Mouse (Mus musculus) liver, adult (tissue): Measurements from ENCODE around the gene Ubp1.

Experiments used
- GATA4 ChIP-seq: IDR thresholded peaks from 2 replicates; pipeline ENCODE4 v1.6.1; 2014; ENCODE audit warnings: mild to moderate bottlenecking, low read length; ENCODE audit not compliant: insufficient replicate concordance

The Ubp1 gene

DNA sequence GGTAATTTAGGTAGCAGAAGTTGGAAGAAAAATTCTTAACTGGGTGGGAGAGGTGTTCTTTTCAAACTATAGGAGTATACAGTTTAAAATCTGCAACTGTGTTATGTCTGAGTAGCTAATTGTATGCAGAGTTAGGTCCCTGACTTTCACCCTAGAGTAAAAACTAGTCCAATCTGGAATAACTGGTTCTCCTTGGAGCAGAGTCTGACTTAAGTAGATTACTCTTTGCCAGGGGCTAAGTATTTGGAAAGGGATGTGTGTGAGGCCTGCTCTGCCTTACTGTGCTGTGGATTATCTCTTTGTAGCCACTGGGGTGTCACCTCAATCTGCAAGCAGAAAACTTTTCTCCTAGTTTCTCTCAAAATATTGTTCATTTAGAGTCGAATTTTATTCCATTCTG lies 16.5 kb downstream of the Ubp1 start:
- no peak for TF ChIP-seq GATA4

DNA sequence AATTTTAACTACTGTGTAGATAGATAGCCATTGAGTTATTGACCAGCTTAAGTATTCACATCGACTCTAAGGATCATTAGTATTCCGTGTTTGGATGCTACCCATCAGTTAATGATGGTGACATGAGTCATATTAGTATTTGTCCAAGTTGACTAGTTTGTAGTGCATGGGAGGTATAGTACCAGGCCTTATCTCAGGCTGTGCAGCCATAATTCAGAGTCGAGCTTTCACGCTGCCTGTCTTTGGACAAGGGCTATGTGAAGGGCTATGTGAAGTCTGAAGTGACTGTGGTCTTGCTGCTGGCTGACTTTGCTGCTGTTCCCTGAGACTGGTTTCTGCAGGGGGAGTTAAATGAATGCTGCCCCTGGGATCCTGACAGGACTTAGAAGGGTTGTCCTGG lies 27.0 kb downstream of the Ubp1 start:
- no peak for TF ChIP-seq GATA4

- no peak for TF ChIP-seq GATA4
Observed at GRCm38 (mm10) chr9:113963718-113964117, 33.0 kb downstream of the Ubp1 start.

DNA sequence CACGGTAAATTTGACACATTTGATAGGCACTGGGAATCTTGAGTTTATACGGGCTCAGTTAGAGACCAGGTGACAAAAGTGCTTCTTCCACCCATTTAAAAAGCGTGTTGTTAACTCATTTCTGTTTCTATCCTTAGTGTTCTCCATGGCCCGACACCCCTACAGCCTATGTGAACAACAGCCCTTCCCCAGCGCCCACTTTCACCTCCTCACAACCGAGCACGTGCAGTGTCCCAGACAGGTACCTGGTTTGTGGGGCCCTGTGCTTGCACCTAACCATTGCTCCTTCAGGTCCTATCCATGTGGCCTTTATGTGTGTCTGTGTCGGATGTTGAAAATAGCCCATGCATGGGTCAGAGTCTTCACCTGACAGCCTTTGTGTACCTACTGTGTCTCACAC lies 33.7 kb downstream of the Ubp1 start:
- TF ChIP-seq GATA4 = no peak

GRCm38 (mm10) chr9:113966838-113967237 lies 36.1 kb downstream of the Ubp1 start:
- no peak for TF ChIP-seq GATA4

DNA sequence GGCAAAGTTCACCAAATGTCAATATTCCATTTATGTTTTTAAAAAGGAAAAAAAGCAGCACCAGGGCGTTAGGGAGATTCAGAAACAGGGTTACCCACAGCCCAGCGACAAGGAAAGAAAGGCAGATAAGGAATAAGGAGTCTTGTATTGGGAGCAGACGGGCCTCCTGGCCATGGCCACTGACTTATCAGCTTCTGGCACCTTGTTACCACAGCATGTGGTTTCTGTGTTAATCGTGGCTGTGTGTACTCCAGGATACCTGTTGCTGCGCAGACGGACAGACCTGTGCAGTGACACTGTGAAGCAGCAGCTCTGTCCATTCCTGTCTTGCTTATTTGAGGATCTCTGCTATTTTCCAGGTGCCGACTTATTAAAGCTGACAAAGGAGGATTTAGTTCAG lies 38.2 kb downstream of the Ubp1 start:
- no peak for TF ChIP-seq GATA4

GRCm38 (mm10) chr9:113969399-113969798 lies 38.7 kb downstream of the Ubp1 start:
- TF ChIP-seq GATA4 = no peak

- TF ChIP-seq GATA4 = no peak
Observed at GRCm38 (mm10) chr9:113970041-113970440, 39.3 kb downstream of the Ubp1 start.

DNA sequence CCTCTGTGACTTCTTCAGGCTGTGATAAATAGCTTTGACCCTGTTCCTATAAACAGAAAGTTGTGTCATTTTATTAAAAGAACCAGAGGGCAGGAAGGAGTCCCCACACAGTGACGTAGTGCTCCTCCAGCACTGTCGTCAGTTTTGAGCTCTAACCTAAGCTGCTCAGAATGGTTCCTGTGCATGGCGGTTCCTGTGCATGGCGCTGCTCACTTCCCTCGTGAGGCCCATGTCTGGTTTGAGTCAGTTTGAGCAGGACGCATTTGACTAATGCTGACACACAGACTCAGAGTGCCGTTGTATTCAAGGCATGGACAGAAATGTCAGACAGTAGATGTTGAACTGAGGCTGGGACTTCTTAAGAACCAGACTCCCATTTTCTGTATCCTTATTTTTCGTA lies 40.9 kb downstream of the Ubp1 start:
- no peak for TF ChIP-seq GATA4

DNA sequence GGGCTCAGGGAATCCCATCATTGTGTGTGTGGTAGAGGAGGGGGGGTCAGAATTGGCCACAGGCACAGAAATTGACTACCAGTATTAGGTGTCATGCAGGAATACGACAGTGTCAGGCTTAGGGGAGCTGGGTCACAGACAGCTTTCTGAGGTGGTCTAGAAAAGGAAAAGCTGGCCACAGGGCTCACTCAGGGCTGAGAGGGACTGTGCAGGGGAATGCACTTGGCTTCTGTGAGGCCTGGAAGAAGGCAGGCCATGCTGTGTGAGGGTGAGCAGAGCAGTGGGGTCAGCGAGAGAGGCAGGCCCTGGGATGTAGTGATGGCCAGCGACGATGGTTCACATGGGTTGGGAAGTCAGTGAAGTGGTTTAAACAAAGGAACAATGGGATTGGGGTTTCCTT lies 43.1 kb downstream of the Ubp1 start:
- TF ChIP-seq GATA4 = no peak

- TF ChIP-seq GATA4 = no peak
Observed at GRCm38 (mm10) chr9:113974945-113975344, 44.2 kb downstream of the Ubp1 start.

DNA sequence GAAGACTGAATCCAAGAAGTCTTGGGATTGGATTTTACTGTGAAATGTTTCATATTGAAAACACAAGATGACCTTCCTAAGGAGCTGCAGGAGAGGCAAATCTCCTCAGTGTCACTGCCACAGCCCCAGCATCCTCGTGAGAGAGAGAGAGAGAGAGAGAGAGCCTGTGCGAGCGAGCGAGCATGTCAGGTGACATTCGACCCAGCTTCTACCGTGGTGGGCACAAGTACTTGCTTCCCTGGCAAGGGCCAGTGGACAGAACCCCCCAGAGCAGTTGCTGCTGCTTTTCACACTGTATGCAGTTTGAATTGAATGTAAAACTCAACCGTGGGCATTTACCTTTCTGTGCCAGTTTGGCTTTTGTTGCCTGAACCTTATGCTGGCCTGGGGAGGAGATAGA lies 44.7 kb downstream of the Ubp1 start:
- TF ChIP-seq GATA4 = no peak

GRCm38 (mm10) chr9:113976264-113976663 lies 45.5 kb downstream of the Ubp1 start:
- TF ChIP-seq GATA4 = no peak

- no peak for TF ChIP-seq GATA4
Observed at GRCm38 (mm10) chr9:113977225-113977840, 46.6 kb downstream of the Ubp1 start.

DNA sequence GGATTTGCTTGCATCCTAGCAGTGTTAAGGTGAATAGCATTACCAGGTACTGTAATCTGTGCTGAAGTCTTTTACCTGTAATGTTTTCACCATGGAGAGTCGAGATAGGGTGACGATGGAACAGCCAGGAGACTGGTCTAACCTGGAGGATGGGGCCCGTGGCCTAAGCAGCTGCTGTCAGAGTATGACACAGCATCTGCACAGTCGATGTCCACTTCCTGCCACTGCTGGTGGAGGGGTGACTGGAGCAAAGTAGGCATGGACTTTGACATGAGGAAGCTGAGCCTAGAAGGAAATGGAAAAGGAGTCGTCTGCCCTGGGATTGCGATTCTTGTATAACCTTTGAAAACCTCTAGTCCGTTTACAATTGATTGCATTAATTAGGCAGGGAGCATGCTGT lies 47.9 kb downstream of the Ubp1 start:
- TF ChIP-seq GATA4 = no peak

GRCm38 (mm10) chr9:113979356-113979755 lies 48.6 kb downstream of the Ubp1 start:
- no peak for TF ChIP-seq GATA4

DNA sequence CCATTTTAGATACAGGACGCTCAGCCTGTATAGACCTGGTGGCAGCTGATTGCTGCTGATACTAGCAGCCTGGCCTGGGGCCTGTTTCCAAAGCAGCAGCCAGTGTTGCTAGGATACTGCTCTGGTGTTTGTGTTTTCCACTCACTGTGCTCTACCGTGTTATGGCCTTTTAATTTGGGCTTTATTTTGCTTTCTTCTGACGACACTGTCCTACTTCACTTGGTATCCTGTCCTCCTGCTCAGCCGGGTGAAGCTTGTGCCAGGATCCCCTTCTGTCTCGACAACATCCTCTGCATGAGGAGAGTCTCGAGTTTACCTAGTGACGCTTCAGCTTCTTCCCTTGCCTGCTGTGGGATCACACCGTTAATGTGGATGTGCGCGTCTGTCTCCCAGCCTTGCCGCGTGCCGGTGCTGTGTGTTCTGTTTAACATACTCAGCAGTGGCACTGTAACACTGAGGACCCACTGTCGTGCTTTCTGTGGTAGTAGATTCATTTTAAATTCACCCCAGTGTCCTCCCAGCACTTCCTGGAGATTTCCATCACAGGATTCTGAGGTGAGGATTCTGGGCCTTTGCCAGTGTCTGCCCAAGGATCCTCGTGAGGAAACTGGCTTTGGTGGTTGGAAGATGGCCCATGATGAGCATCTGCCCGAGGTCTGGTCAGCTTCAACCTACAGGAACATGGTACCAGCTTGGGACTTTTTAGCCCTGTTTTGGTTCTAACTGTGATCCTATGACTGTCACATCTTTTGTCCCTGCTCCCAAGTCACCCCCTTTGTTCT lies 50.6 kb downstream of the Ubp1 start:
- no peak for TF ChIP-seq GATA4
